Mouse (Mus musculus) 3134 (cell line): ENCODE data around the gene Phf3.
"Not testable (repeated sequence)": the region's sequence is repeated elsewhere in the genome, so short reads cannot be mapped to it uniquely, and the experiment has no call there.

Experiments
- DNase-seq: peaks from one replicate; pipeline ENCODE4 v3.0.0-alpha.2; 2011; ENCODE audit warnings: low spot score; ENCODE audit not compliant: insufficient read length; ENCODE audit errors: extremely low read depth

The Phf3 gene

GRCm38 (mm10) chr1:30772851-30773250 is 100.9 kb downstream of the Phf3 start:
- no peak for DNase-seq

GRCm38 (mm10) chr1:30771772-30772171 is 101.9 kb downstream of the Phf3 start:
- no peak for DNase-seq

GRCm38 (mm10) chr1:30770599-30770998 is 103.1 kb downstream of the Phf3 start:
- not testable (repeated sequence) for DNase-seq

- DNase-seq, result no peak
These were observed 116.9 kb downstream of the Phf3 start for GRCm38 (mm10) chr1:30756794-30757193.

GRCm38 (mm10) chr1:30755453-30756224 is 118.1 kb downstream of the Phf3 start:
- DNase-seq, result no peak
